Mouse (Mus musculus) splenic B cell, adult 2 months (primary cell): ENCODE measurements at regions not wholly inside any gene's neighbourhood (a gene's known extent, or its start where the extent isn't known, plus 50 kb on each side); places are given as distances from the start of the nearest gene placed in this dataset.
A peak's percentile ranks its signal among the peaks of the same experiment; 100 is the strongest.

ENCODE experiments used
- DNase-seq: peaks from one replicate; pipeline ENCODE4 v3.0.0-alpha.2; 2011; ENCODE audit warnings: low read depth, low spot score
- H3K27me3 ChIP-seq: 2 replicates; pipeline ENCODE4 v1.6.1; 2012; ENCODE audit warnings: mild to moderate bottlenecking, low read length, moderate library complexity, mixed read lengths; ENCODE audit not compliant: control insufficient read depth, poor library complexity, insufficient read depth, severe bottlenecking
- H3K36me3 ChIP-seq: 2 replicates; pipeline ENCODE4 v1.6.1; 2012; ENCODE audit warnings: mild to moderate bottlenecking, low read length, moderate library complexity, mixed read lengths; ENCODE audit not compliant: control insufficient read depth, poor library complexity, insufficient read depth, severe bottlenecking

- Histone ChIP-seq H3K27me3 (no peaks in the 10 kb centered on the region), H3K36me3 (no peaks in the 10 kb centered on the region)
- DNase-seq = no peak
Measured at GRCm38 (mm10) chr1:193625101-193625956, 255.2 kb upstream of the Camk1g start.

GRCm38 (mm10) chr1:193623571-193623970 lies 253.5 kb upstream of the Camk1g start:
- no peaks in the 10 kb centered on the region for H3K27me3 ChIP-seq
- no peak for DNase-seq
- H3K36me3 ChIP-seq = no peaks in the 10 kb centered on the region

- no peaks in the 10 kb centered on the region for H3K27me3 ChIP-seq
- no peaks in the 10 kb centered on the region for H3K36me3 ChIP-seq
- no peak for DNase-seq
Measured at GRCm38 (mm10) chr1:193618250-193618649, 248.2 kb upstream of the Camk1g start.

GRCm38 (mm10) chr1:193610471-193610870 lies 240.4 kb upstream of the Camk1g start:
- DNase-seq = no peak
- H3K36me3 ChIP-seq = no peaks in the 10 kb centered on the region

GRCm38 (mm10) chr1:193599895-193600294 lies 229.8 kb upstream of the Camk1g start:
- no peaks in the 10 kb centered on the region for H3K36me3 ChIP-seq
- no peaks in the 10 kb centered on the region for H3K27me3 ChIP-seq
- DNase-seq = no peak

More at GRCm38 (mm10) chr1:193610471-193610870, 240.4 kb upstream of the Camk1g start:
- H3K27me3 ChIP-seq = no peaks in the 10 kb centered on the region

GRCm38 (mm10) chr1:193599163-193599562 lies 229.1 kb upstream of the Camk1g start:
- peak; percentile 12 for DNase-seq
- Histone ChIP-seq H3K36me3 (no peaks in the 10 kb centered on the region), H3K27me3 (no peaks in the 10 kb centered on the region)

GRCm38 (mm10) chr1:193590301-193590829 lies 220.3 kb upstream of the Camk1g start:
- no peaks in the 10 kb centered on the region for H3K36me3 ChIP-seq
- no peak for DNase-seq
- no peaks in the 10 kb centered on the region for H3K27me3 ChIP-seq

- Histone ChIP-seq H3K27me3 (no peaks in the 10 kb centered on the region), H3K36me3 (no peaks in the 10 kb centered on the region)
- peak; percentile 5 for DNase-seq
Measured at GRCm38 (mm10) chr1:193588477-193589464, 218.7 kb upstream of the Camk1g start.

- H3K36me3 ChIP-seq = no peaks in the 10 kb centered on the region
- no peaks in the 10 kb centered on the region for H3K27me3 ChIP-seq
- no peak for DNase-seq
Measured at GRCm38 (mm10) chr1:193587317-193587716, 217.2 kb upstream of the Camk1g start.

- Histone ChIP-seq H3K27me3 (no peaks in the 10 kb centered on the region), H3K36me3 (no peaks in the 10 kb centered on the region)
- no peak for DNase-seq
Measured at GRCm38 (mm10) chr1:193586896-193587295, 216.8 kb upstream of the Camk1g start.

- H3K27me3 ChIP-seq = no peaks in the 10 kb centered on the region
- no peaks in the 10 kb centered on the region for H3K36me3 ChIP-seq
- DNase-seq = no peak
Measured at GRCm38 (mm10) chr1:193583791-193584190, 213.7 kb upstream of the Camk1g start.

- DNase-seq = no peak
- H3K36me3 ChIP-seq = no peaks in the 10 kb centered on the region
- no peaks in the 10 kb centered on the region for H3K27me3 ChIP-seq
Measured at GRCm38 (mm10) chr1:193580393-193580792, 210.3 kb upstream of the Camk1g start.

- no peak for DNase-seq
- no peaks in the 10 kb centered on the region for H3K27me3 ChIP-seq
- H3K36me3 ChIP-seq = no peaks in the 10 kb centered on the region
Measured at GRCm38 (mm10) chr1:193579671-193580070, 209.6 kb upstream of the Camk1g start.

GRCm38 (mm10) chr1:193578661-193579175 lies 208.6 kb upstream of the Camk1g start:
- DNase-seq = no peak
- no peaks in the 10 kb centered on the region for H3K27me3 ChIP-seq

More at GRCm38 (mm10) chr1:193578661-193579175, 208.6 kb upstream of the Camk1g start:
- H3K36me3 ChIP-seq = no peaks in the 10 kb centered on the region
